Mouse (Mus musculus) stomach, embryonic 14.5 days (tissue): Measurements from ENCODE around the gene Unc5cl. TPM values are rescaled to one million over a fixed set of nuclear protein-coding genes. Genes with fewer than 3 reads are reported as not detected.

Source experiments
- ATAC-seq: fragments of 200-750 bp; cut with Nextera tagmentation; 2 replicates; pipeline ENCODE4 v1.8.0; 2017; ENCODE audit warnings: low read depth, moderate TSS enrichment; ENCODE audit not compliant: insufficient number of reproducible peaks, insufficient read depth, low FRiP score
- H3K27ac ChIP-seq: fragments of 300-500 bp; sonication (generic); 2 replicates; pipeline ENCODE4 v1.5.1; 2014; ENCODE audit warnings: mild to moderate bottlenecking, low read length, moderate library complexity, mixed read lengths
- H3K27me3 ChIP-seq: fragments of 300-500 bp; sonication (generic); 2 replicates; pipeline ENCODE4 v1.6.1; 2014; ENCODE audit warnings: low read length, control low read depth, mixed read lengths; ENCODE audit not compliant: control insufficient read depth, insufficient read depth
- H3K36me3 ChIP-seq: fragments of 300-500 bp; sonication (generic); 2 replicates; pipeline ENCODE4 v1.6.1; 2014; ENCODE audit warnings: mild to moderate bottlenecking, control low read depth, low read length, moderate library complexity, mixed read lengths; ENCODE audit not compliant: control insufficient read depth, insufficient read depth
- H3K4me1 ChIP-seq: fragments of 300-500 bp; sonication (generic); 2 replicates; pipeline ENCODE4 v1.6.1; 2014; ENCODE audit warnings: low read length, control low read depth, mixed read lengths; ENCODE audit not compliant: control insufficient read depth, insufficient read depth
- H3K4me2 ChIP-seq: fragments of 300-500 bp; sonication (generic); replicated peaks from 2 replicates; pipeline ENCODE4 v1.6.1; 2014; ENCODE audit warnings: low read depth, low read length, control low read depth
- H3K4me3 ChIP-seq: fragments of 300-500 bp; sonication (generic); 2 replicates; pipeline ENCODE4 v1.5.1; 2014; ENCODE audit warnings: low read depth, low read length, control low read depth
- H3K9ac ChIP-seq: fragments of 300-500 bp; sonication (generic); replicated peaks from 2 replicates; pipeline ENCODE4 v1.6.1; 2014; ENCODE audit warnings: low read depth, mild to moderate bottlenecking, control low read depth, low read length, moderate library complexity, mixed read lengths
- H3K9me3 ChIP-seq: fragments of 300-500 bp; sonication (generic); 2 replicates; pipeline ENCODE4 v1.6.1; 2016; ENCODE audit warnings: low read depth, low read length, control low read depth; ENCODE audit not compliant: control insufficient read depth
- WGBS: fragments of 180-500 bp; shearing (Covaris S2); extraction: QIAGEN DNeasy Blood & Tissue Kit; methylation state at CpG from one replicate; pipeline ENCODE4 v1.1.7; 2014; 5-methylcytosine and 5-hydroxymethylcytosine counted together
- polyA plus RNA-seq: library from polyadenylated mRNA; unstranded; fragments of >200 nt; fragmentation: Nextera tagmentation; extraction: Ambion mirVana; gene quantifications from 2 replicates; pipeline ENCODE4 v1.2.1, GENCODE M21; 2014

Gene Unc5cl
- polyA plus RNA-seq, 1 experiment from 2014 or later, result 11.6 TPM

GRCm38 (mm10) chr17:48564931-48565330 is 110.2 kb downstream of the Unc5cl start:
- no peaks in the 10 kb centered on the region for H3K9me3 ChIP-seq
- no peaks in the 10 kb centered on the region for H3K27me3 ChIP-seq
- no peak overlapping the region for H3K4me3 ChIP-seq
- H3K36me3 ChIP-seq, result no peaks in the 10 kb centered on the region
- H3K27ac ChIP-seq, result no peak overlapping the region
- no peak overlapping the region for H3K4me2 ChIP-seq
- WGBS, result 90% methylated on average over 8 of the region's 8 CpGs
- H3K4me1 ChIP-seq, result 0 out of 2 replicates have a peak, but pooled peaks cover 5% of the 10 kb centered on the region
- no peak for ATAC-seq
- no peak overlapping the region for H3K9ac ChIP-seq

GRCm38 (mm10) chr17:48569656-48570055 is 115.0 kb downstream of the Unc5cl start:
- no peak for ATAC-seq

GRCm38 (mm10) chr17:48581153-48581552 is 126.5 kb downstream of the Unc5cl start:
- 86% methylated on average over 5 of the region's 5 CpGs for WGBS
- no peaks in the 10 kb centered on the region for H3K4me1 ChIP-seq
- H3K9me3 ChIP-seq, result no peaks in the 10 kb centered on the region
- no peak overlapping the region for H3K4me2 ChIP-seq
- H3K9ac ChIP-seq, result no peak overlapping the region
- H3K27ac ChIP-seq, result no peak overlapping the region
- H3K36me3 ChIP-seq, result no peaks in the 10 kb centered on the region
- no peak for ATAC-seq
- H3K27me3 ChIP-seq, result no peaks in the 10 kb centered on the region
- no peak overlapping the region for H3K4me3 ChIP-seq

More at GRCm38 (mm10) chr17:48569656-48570055, 115.0 kb downstream of the Unc5cl start:
- Histone ChIP-seq H3K4me1 (0 out of 2 replicates have a peak, but pooled peaks cover 5% of the 10 kb centered on the region), H3K4me2 (no peak overlapping the region), H3K9ac (no peak overlapping the region), H3K36me3 (no peaks in the 10 kb centered on the region), H3K9me3 (no peaks in the 10 kb centered on the region), H3K4me3 (no peak overlapping the region), H3K27me3 (no peaks in the 10 kb centered on the region), H3K27ac (no peak overlapping the region)
- WGBS, result 87% methylated on average over 4 of the region's 4 CpGs

GRCm38 (mm10) chr17:48582486-48582990 is 127.8 kb downstream of the Unc5cl start:
- no peak overlapping the region for H3K27ac ChIP-seq
- H3K9me3 ChIP-seq, result no peaks in the 10 kb centered on the region
- no peak overlapping the region for H3K9ac ChIP-seq
- no peaks in the 10 kb centered on the region for H3K4me1 ChIP-seq
- peak overlapping the region; percentile 39 for H3K4me2 ChIP-seq
- H3K4me3 ChIP-seq, result peak overlapping the region; percentile 12; the same call in 1 of the 2 replicates
- H3K36me3 ChIP-seq, result no peaks in the 10 kb centered on the region
- H3K27me3 ChIP-seq, result no peaks in the 10 kb centered on the region
- ATAC-seq, result no peak
- 33% methylated on average over 14 of the region's 14 CpGs for WGBS

GRCm38 (mm10) chr17:48583401-48583800 is 128.7 kb downstream of the Unc5cl start:
- no peaks in the 10 kb centered on the region for H3K36me3 ChIP-seq
- no peak overlapping the region for H3K4me2 ChIP-seq
- H3K27ac ChIP-seq, result no peak overlapping the region
- 80% methylated on average over 11 of the region's 11 CpGs for WGBS
- no peaks in the 10 kb centered on the region for H3K27me3 ChIP-seq
- ATAC-seq, result no peak
- H3K4me3 ChIP-seq, result no peak overlapping the region
- no peak overlapping the region for H3K9ac ChIP-seq
- H3K9me3 ChIP-seq, result no peaks in the 10 kb centered on the region
- no peaks in the 10 kb centered on the region for H3K4me1 ChIP-seq

- H3K27ac ChIP-seq, result no peak overlapping the region
- H3K36me3 ChIP-seq, result no peaks in the 10 kb centered on the region
- H3K27me3 ChIP-seq, result no peaks in the 10 kb centered on the region
- no peaks in the 10 kb centered on the region for H3K9me3 ChIP-seq
- no peak overlapping the region for H3K9ac ChIP-seq
- 3% methylated on average over 14 of the region's 14 CpGs for WGBS
- H3K4me2 ChIP-seq, result peak overlapping the region; percentile 41
- H3K4me1 ChIP-seq, result no peaks in the 10 kb centered on the region
- peak; percentile 81; the same call in 1 of the 2 replicates for ATAC-seq
- H3K4me3 ChIP-seq, result peak overlapping the region; percentile 19
Observed at GRCm38 (mm10) chr17:48585902-48586359, 131.2 kb downstream of the Unc5cl start.

- Histone ChIP-seq H3K36me3 (no peaks in the 10 kb centered on the region), H3K27ac (no peak overlapping the region), H3K9me3 (no peaks in the 10 kb centered on the region; the same call in 1 of the 2 replicates), H3K4me2 (no peak overlapping the region), H3K4me1 (no peaks in the 10 kb centered on the region), H3K27me3 (no peaks in the 10 kb centered on the region), H3K4me3 (no peak overlapping the region), H3K9ac (no peak overlapping the region)
- 51% methylated on average over 3 of the region's 3 CpGs for WGBS
- no peak for ATAC-seq
Observed at GRCm38 (mm10) chr17:48588674-48589073, 134.0 kb downstream of the Unc5cl start.
